Mouse (Mus musculus) layer of hippocampus, adult 6 months (tissue): ENCODE data around the gene Dao. TPM values are rescaled to one million over a fixed set of nuclear protein-coding genes. Genes with fewer than 3 reads are reported as not detected.

Experiments used
- long read RNA-seq, 2 experiments: library from polyadenylated mRNA; unstranded; transcript quantifications; one replicate each; pipeline ENCODE4 v2.0.0; 2019 to 2020
- polyA plus RNA-seq: library from polyadenylated mRNA; unstranded; fragments of <200 nt; fragmentation: Nextera tagmentation; gene quantifications from 2 replicates; pipeline ENCODE4 v1.2.3, GENCODE M21; 2021

Gene Dao
- not detected in 2 replicates for polyA plus RNA-seq
- long read RNA-seq, experiment 1, result 0 reads
- long read RNA-seq, experiment 2, result 0 reads

DNA sequence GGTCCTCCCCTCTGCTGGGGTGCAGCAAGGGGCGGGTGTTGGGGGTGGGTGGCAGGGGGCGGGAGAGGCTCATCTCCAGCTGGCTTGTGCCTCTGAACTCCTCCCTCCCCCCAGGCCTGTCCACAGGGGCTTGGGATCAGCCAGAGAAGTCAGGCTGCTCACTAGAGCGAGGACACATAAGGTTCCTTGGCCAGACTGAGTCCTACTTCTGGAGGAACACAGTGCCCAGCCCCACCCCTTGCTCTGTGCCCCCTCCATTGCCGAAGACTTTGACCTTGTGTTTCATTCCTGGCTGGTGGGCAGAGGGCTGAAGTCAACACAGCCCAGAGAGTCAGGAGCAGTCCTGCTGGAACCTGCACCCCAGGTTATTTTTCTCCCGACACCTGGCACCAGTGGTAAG is at the start of gene Dao:
Gene Dao, plus strand, starts transcription at position 162 of the 400 bp plus-strand sequence.

DNA sequence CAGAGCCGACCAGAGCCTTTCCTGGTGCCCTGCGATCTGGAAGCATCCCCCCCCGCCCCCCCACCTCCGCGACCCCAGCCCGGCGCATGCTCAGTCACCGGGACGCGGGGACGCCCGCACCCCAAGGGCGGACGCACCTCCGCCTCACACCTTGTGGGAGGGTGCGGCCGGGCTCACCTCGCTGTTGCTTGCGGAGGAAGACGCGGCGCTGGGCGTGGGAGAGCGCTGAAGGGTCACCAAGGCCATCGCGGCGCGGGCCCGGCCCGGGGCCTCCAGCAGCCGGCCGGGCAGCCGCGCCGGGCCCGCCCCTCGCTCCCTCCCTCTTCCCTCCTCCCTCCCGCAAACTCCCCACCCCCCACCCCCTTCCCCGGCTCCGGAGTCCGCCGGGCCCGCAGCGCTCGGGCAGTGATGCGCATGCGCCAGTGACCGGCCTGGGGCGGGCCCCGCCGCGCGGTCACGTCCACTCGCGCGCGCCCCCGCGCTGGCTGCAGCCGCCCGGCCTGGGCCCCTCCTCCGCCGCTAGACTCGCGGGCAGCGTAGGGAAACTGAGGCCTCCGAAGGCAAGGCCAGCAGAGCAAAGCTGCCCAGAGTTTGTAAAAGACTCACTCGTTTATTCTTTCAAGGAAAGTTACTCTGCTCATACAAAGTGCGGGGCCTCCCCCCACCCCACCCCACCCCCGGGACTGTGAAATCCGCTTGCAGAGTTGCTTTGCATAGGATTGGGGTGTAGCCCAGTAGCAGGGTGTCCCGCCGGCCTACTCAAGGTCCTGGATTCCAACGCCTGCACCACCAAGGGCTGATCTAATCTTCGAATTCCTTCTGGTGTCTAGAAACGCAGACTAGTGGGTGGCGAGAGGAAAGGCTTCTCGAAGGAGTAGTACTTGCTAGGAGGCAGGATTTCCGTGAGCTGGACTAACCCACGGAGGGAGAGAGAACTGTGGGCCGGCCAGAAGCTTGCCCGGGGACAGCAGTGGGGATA is 9.7 kb upstream of the Dao start, which contains the start of gene Ssh1:
Gene Ssh1, minus strand, starts transcription at position 408 of the 979 bp plus-strand sequence.

DNA sequence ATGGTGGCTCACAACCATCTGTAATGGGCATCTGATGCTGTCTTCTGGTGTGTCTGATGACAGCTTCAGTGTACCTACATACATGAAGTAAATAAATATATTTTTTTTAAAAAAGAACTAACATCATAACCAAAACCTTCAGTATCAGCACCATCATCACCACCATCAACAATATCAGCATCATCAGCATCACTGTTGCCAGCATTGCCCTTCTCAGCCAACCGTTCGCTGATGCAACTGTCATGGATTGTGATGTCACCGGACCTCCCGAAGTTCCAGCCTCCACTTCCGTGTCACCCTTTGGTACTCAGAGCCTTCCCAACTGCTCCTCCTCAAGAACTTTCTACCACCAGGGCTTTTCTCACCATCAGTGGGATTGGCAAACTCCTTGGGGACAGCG is 61.7 kb downstream of the Dao start, which contains the start of gene Usp30:
Gene Usp30, plus strand, starts transcription at position 301 of the 400 bp plus-strand sequence.

Other genes starting within 250 kb of the Dao start
- 7.2 and 7.3 TPM in 2 replicates for gene Sart3, start 231.2 kb upstream of the Dao start, polyA plus RNA-seq
- gene Iscu, start 231.0 kb upstream of the Dao start, polyA plus RNA-seq, result 368 and 372 TPM in 2 replicates
- gene Tmem119, start 203.2 kb upstream of the Dao start, polyA plus RNA-seq, result 26.4 and 27.0 TPM in 2 replicates
- gene Selplg, start 171.1 kb upstream of the Dao start, polyA plus RNA-seq, result 52.2 and 54.3 TPM in 2 replicates
- 28.4 and 30.4 TPM in 2 replicates for gene Coro1c, start 94.9 kb upstream of the Dao start, polyA plus RNA-seq
- gene Ssh1, start 9.8 kb upstream of the Dao start, polyA plus RNA-seq, result 6.3 and 10.8 TPM in 2 replicates
- gene Usp30, start 61.8 kb downstream of the Dao start, polyA plus RNA-seq, result 6.3 and 6.4 TPM in 2 replicates
- gene Svop, start 87.9 kb downstream of the Dao start, polyA plus RNA-seq, result 104 and 110 TPM in 2 replicates
- 7.6 and 10.7 TPM in 2 replicates for gene Alkbh2, start 124.5 kb downstream of the Dao start, polyA plus RNA-seq
- gene Ung, start 126.7 kb downstream of the Dao start, polyA plus RNA-seq, result 0.80 and 1.3 TPM in 2 replicates
- 3.9 and 4.0 TPM in 2 replicates for gene Acacb, start 142.8 kb downstream of the Dao start, polyA plus RNA-seq